Mouse (Mus musculus): ENCODE measurements around the gene Gsap.

The Gsap gene

GRCm38 (mm10) chr5:21153672-21154071 lies 32.4 kb upstream of the Gsap start:
- TF ChIP-seq CTCF (conservative IDR thresholded peaks at IDR 0.05; ENCODE audit: low read length): no peak
- no peaks in the 10 kb centered on the region for H3K4me1 ChIP-seq (replicated peaks; ENCODE audit: low read depth, low read length)
- H3K4me3 ChIP-seq (replicated peaks; ENCODE audit: low read length): no peak overlapping the region
- no peaks in the 10 kb centered on the region for H3K27me3 ChIP-seq (ENCODE audit: insufficient read depth, low read length)
- no peaks in the 10 kb centered on the region for H3K36me3 ChIP-seq (ENCODE audit: insufficient read depth, low read length)
- peaks cover 8% of the 10 kb centered on the region for H3K9me3 ChIP-seq (ENCODE audit: low read length)

GRCm38 (mm10) chr5:21156770-21157169 lies 29.3 kb upstream of the Gsap start:
- TF ChIP-seq CTCF (conservative IDR thresholded peaks at IDR 0.05; ENCODE audit: low read length): no peak
- no peak for TF ChIP-seq NANOG (IDR thresholded peaks at IDR 0.05; ENCODE audit: borderline replicate concordance, low read length)
- no peak for TF ChIP-seq POU5F1 (IDR thresholded peaks at IDR 0.05; ENCODE audit: borderline replicate concordance, low read length)
- no peaks in the 10 kb centered on the region for H3K36me3 ChIP-seq (ENCODE audit: insufficient read depth, low read length)
- H3K4me1 ChIP-seq (replicated peaks; ENCODE audit: low read depth, low read length): no peaks in the 10 kb centered on the region
- no peaks in the 10 kb centered on the region for H3K27me3 ChIP-seq (ENCODE audit: insufficient read depth, low read length)
- H3K9me3 ChIP-seq (ENCODE audit: low read length): peaks cover 8% of the 10 kb centered on the region
- no peak overlapping the region for H3K4me3 ChIP-seq (replicated peaks; ENCODE audit: low read length)

DNA sequence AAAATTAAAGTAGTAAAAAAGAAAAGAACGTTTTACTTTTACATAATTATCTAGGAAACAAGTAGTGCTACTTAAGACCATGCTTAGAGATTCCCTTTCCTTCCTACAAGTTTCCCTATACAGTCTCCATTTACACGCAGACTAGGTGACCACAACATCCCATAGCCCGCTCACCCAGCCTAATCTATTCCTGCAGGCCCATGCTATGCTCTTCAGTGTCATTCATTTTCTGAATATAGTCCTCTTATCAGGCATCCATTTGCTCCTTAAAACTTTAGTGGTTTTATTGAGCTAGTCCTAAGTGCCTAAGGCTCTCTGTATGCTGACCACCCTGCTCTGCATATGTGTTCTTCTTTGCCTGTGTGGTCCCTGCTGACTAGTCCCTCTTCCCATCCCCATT lies 26.5 kb upstream of the Gsap start:
- peaks cover 8% of the 10 kb centered on the region for H3K4me1 ChIP-seq (replicated peaks; ENCODE audit: low read depth, low read length)
- no peaks in the 10 kb centered on the region for H3K27me3 ChIP-seq (ENCODE audit: insufficient read depth, low read length)
- H3K36me3 ChIP-seq (ENCODE audit: insufficient read depth, low read length): no peaks in the 10 kb centered on the region
- peaks cover 8% of the 10 kb centered on the region for H3K9me3 ChIP-seq (ENCODE audit: low read length)
- TF ChIP-seq CTCF (conservative IDR thresholded peaks at IDR 0.05; ENCODE audit: low read length): no peak
- no peak for TF ChIP-seq POU5F1 (IDR thresholded peaks at IDR 0.05; ENCODE audit: borderline replicate concordance, low read length)
- no peak for TF ChIP-seq NANOG (IDR thresholded peaks at IDR 0.05; ENCODE audit: borderline replicate concordance, low read length)
- no peak overlapping the region for H3K4me3 ChIP-seq (replicated peaks; ENCODE audit: low read length)

DNA sequence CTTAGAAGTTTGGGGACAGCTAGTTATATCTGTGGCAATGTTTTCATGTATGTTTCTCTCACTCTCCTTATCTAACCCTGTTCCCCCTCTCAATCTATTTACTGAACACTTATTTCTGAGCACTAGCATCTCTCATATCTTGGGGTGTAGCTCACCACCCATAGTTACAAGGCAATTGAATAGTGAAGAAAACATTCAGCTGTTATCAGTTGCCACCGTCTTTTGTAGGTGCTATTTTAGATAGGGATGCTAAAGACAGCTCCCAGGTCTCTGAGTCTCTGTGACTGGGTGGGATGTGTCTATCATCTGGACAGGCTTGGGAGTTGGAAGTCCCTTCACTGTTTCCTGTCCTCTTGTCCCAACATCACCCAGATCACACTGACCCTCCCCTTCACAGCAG lies 25.3 kb upstream of the Gsap start:
- Histone ChIP-seq H3K36me3 (ENCODE audit: insufficient read depth, low read length) (no peaks in the 10 kb centered on the region), H3K4me3 (replicated peaks; ENCODE audit: low read length) (no peak overlapping the region), H3K9me3 (ENCODE audit: low read length) (peaks cover 8% of the 10 kb centered on the region), H3K4me1 (replicated peaks; ENCODE audit: low read depth, low read length) (peaks cover 8% of the 10 kb centered on the region), H3K27me3 (ENCODE audit: insufficient read depth, low read length) (no peaks in the 10 kb centered on the region)
- no peak for TF ChIP-seq POU5F1 (IDR thresholded peaks at IDR 0.05; ENCODE audit: borderline replicate concordance, low read length)

DNA sequence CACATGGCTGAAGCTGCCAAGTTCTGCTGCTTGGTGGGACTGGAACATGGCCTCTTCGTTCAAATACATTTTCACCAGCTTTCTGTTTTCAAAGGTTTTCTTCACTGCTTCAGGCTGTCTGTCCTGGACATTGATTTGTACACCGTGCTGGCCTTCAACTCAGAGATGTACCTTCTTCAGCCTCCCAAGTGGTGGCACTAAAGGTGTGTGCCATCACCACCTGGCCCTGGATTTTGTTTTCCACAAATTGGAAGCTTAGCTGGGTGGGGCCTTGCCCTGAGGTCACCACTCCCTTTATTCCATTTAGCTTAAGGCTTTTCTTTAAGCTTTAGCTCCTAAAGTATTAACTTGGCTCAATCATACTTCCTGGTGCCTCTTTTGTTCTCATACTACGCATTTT lies 22.6 kb upstream of the Gsap start:
- Histone ChIP-seq H3K9me3 (ENCODE audit: low read length) (no peaks in the 10 kb centered on the region), H3K4me1 (replicated peaks; ENCODE audit: low read depth, low read length) (peaks cover 8% of the 10 kb centered on the region), H3K4me3 (replicated peaks; ENCODE audit: low read length) (no peak overlapping the region), H3K36me3 (ENCODE audit: insufficient read depth, low read length) (no peaks in the 10 kb centered on the region), H3K27me3 (ENCODE audit: insufficient read depth, low read length) (no peaks in the 10 kb centered on the region)
- TF ChIP-seq POU5F1 (IDR thresholded peaks at IDR 0.05; ENCODE audit: borderline replicate concordance, low read length) (no peak), NANOG (IDR thresholded peaks at IDR 0.05; ENCODE audit: borderline replicate concordance, low read length) (no peak), CTCF (conservative IDR thresholded peaks at IDR 0.05; ENCODE audit: low read length) (no peak)

DNA sequence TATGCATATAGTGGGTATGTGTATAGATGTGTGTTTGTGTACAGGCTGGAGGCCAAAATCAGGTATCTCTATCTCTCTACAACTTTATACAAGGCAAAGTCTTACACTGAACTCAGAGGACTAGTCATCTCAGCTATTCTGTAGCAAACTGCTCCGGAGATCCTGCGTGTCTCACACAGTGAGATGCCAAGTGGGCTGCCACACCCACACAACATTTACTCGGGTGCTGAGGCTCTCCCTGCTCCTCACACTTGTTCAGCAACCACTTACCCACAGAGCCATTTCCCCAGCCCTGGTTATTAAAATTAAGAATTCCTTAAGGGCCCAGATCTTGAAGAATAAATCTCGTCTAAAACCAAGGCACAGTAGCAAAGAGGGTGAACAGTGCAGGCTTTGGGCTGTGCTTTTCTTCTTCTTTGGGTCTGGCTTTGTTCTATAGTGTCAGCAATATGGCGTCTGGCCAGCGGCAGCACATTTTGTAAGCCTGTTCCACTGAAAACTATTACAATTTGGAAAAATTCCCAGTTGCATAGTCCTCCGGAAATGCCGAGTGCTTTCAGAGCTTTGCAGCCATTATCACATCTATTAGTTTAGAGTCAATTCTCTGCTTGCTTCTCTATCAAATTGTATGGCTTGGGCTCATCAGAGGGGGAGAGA lies 17.2 kb upstream of the Gsap start:
- Histone ChIP-seq H3K27me3 (ENCODE audit: insufficient read depth, low read length) (peaks cover 4% of the 10 kb centered on the region; the same call in 1 of the 2 replicates), H3K9me3 (ENCODE audit: low read length) (no peaks in the 10 kb centered on the region)

DNA sequence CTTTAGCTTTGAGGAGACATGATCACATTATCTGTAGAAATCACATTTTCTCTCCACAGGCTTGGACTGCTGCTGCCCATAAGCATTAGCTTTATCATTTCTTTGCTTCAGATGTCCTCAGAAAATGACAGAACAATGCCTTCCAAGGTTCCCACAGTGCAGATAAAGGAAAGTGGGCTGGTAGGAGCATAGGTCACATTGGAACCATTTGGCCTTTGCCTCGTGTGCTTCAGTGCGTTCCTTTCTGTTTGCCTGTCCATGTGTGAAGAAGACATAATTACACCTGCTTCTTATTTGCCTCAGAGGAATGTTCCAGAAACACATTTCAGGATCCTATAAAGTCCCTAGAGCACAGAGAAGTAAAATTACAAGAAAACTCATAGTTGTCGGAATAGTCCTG lies 16.7 kb upstream of the Gsap start:
- H3K36me3 ChIP-seq (ENCODE audit: insufficient read depth, low read length): no peaks in the 10 kb centered on the region
- no peak for TF ChIP-seq CTCF (conservative IDR thresholded peaks at IDR 0.05; ENCODE audit: low read length)
- no peak for TF ChIP-seq NANOG (IDR thresholded peaks at IDR 0.05; ENCODE audit: borderline replicate concordance, low read length)
- no peak for TF ChIP-seq POU5F1 (IDR thresholded peaks at IDR 0.05; ENCODE audit: borderline replicate concordance, low read length)
- H3K4me1 ChIP-seq (replicated peaks; ENCODE audit: low read depth, low read length): 0 out of 2 replicates have a peak, but pooled peaks cover 4% of the 10 kb centered on the region
- H3K9me3 ChIP-seq (ENCODE audit: low read length): no peaks in the 10 kb centered on the region
- no peak overlapping the region for H3K4me3 ChIP-seq (replicated peaks; ENCODE audit: low read length)
- H3K27me3 ChIP-seq (ENCODE audit: insufficient read depth, low read length): peaks cover 4% of the 10 kb centered on the region; the same call in 1 of the 2 replicates

More for the DNA sequence above, 17.2 kb upstream of the Gsap start:
- no peaks in the 10 kb centered on the region for H3K36me3 ChIP-seq (ENCODE audit: insufficient read depth, low read length)
- H3K4me3 ChIP-seq (replicated peaks; ENCODE audit: low read length): no peak overlapping the region
- peaks cover 6% of the 10 kb centered on the region; the same call in 1 of the 2 replicates for H3K4me1 ChIP-seq (replicated peaks; ENCODE audit: low read depth, low read length)
- TF ChIP-seq NANOG (IDR thresholded peaks at IDR 0.05; ENCODE audit: borderline replicate concordance, low read length): no peak
- TF ChIP-seq CTCF (conservative IDR thresholded peaks at IDR 0.05; ENCODE audit: low read length): no peak
- TF ChIP-seq POU5F1 (IDR thresholded peaks at IDR 0.05; ENCODE audit: borderline replicate concordance, low read length): no peak

DNA sequence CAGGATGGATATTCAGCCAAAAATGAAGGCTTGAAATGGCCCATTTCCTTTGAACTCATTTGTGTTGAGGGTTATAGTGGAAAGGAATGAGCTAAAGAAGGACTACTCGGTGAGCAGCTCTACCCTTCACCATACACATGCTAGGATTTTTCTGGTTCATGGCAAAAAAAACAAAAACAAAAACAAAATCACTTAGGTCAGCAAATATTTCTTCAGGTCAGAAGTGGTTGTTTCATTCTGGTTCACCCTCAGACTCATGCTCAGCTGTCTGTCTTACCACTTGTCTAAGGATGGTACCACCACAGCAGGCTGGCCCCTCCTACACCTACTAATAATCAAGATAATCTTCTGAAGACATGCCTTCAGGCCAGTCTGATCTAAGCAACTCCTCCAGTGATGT lies 16.2 kb upstream of the Gsap start:
- no peak for TF ChIP-seq NANOG (IDR thresholded peaks at IDR 0.05; ENCODE audit: borderline replicate concordance, low read length)
- no peak for TF ChIP-seq POU5F1 (IDR thresholded peaks at IDR 0.05; ENCODE audit: borderline replicate concordance, low read length)
- TF ChIP-seq CTCF (conservative IDR thresholded peaks at IDR 0.05; ENCODE audit: low read length): no peak

GRCm38 (mm10) chr5:21170440-21170839 lies 15.6 kb upstream of the Gsap start:
- no peaks in the 10 kb centered on the region for H3K9me3 ChIP-seq (ENCODE audit: low read length)
- TF ChIP-seq CTCF (conservative IDR thresholded peaks at IDR 0.05; ENCODE audit: low read length) (no peak), POU5F1 (IDR thresholded peaks at IDR 0.05; ENCODE audit: borderline replicate concordance, low read length) (no peak), NANOG (IDR thresholded peaks at IDR 0.05; ENCODE audit: borderline replicate concordance, low read length) (no peak)
- H3K4me3 ChIP-seq (replicated peaks; ENCODE audit: low read length): no peak overlapping the region
- H3K27me3 ChIP-seq (ENCODE audit: insufficient read depth, low read length): peaks cover 4% of the 10 kb centered on the region; the same call in 1 of the 2 replicates
- peaks cover 4% of the 10 kb centered on the region; the same call in 1 of the 2 replicates for H3K4me1 ChIP-seq (replicated peaks; ENCODE audit: low read depth, low read length)
- H3K36me3 ChIP-seq (ENCODE audit: insufficient read depth, low read length): no peaks in the 10 kb centered on the region

More for the DNA sequence above, 16.2 kb upstream of the Gsap start:
- Histone ChIP-seq H3K4me1 (replicated peaks; ENCODE audit: low read depth, low read length) (0 out of 2 replicates have a peak, but pooled peaks cover 4% of the 10 kb centered on the region), H3K4me3 (replicated peaks; ENCODE audit: low read length) (no peak overlapping the region), H3K27me3 (ENCODE audit: insufficient read depth, low read length) (peaks cover 4% of the 10 kb centered on the region; the same call in 1 of the 2 replicates), H3K36me3 (ENCODE audit: insufficient read depth, low read length) (no peaks in the 10 kb centered on the region), H3K9me3 (ENCODE audit: low read length) (no peaks in the 10 kb centered on the region)
